13 mouse cellular contexts compared by ENCODE assay signal in genomic region chr2:127079881-127080590, GRCm38 (mm10). TPM values are rescaled to one million over a fixed set of nuclear protein-coding genes. Genes with fewer than 3 reads are reported as not detected.
DNase-seq lines count a peak whose midpoint lies in the region; ATAC-seq and TF ChIP-seq lines count a peak whose summit lies in the region.
"Had no signal": no experiment of that assay in that cellular context is flagged by ENCODE, and none has a peak within 500 bp of the region (broad histone marks: within the 10 kb centered on the region; RNA-seq: fewer than 3 reads in every experiment).

No protein-coding gene starts in this region.

- H3K27me3 ChIP-seq in kidney, embryonic 16.5 days (ENCODE audit: insufficient read depth, low read length): no peaks in the 10 kb centered on the region
- H3K27me3 ChIP-seq: heart, embryonic 12.5 days; neural tube, embryonic 13.5 days had no signal

- peak overlapping the region; percentile 34 for H3K4me3 ChIP-seq in gastrocnemius, adult 2 months
- H3K4me3 ChIP-seq in bone marrow, adult 2 months (replicated peaks; ENCODE audit: control insufficient read depth, low read depth, low read length): no peak overlapping the region
- H3K4me3 ChIP-seq in kidney, embryonic 16.5 days (ENCODE audit: low read length): no peak overlapping the region
- H3K4me3 ChIP-seq: heart, embryonic 12.5 days; neural tube, embryonic 13.5 days had no signal

- H3K9me3 ChIP-seq in kidney, embryonic 16.5 days (ENCODE audit: low read length): no peaks in the 10 kb centered on the region
- H3K9me3 ChIP-seq: heart, embryonic 12.5 days; neural tube, embryonic 13.5 days had no signal

- WGBS in bone marrow, adult 2 months: 42% methylated on average over 11 of the region's 11 CpGs
- WGBS in kidney, embryonic 16.5 days: 83% methylated on average over 11 of the region's 11 CpGs

- no peak overlapping the region for H3K9ac ChIP-seq in kidney, embryonic 16.5 days (replicated peaks; ENCODE audit: low read length)
- H3K9ac ChIP-seq: heart, embryonic 12.5 days; neural tube, embryonic 13.5 days had no signal

- H3K4me1 ChIP-seq in bone marrow, adult 2 months (ENCODE audit: control insufficient read depth, insufficient read depth, low read length): peaks cover 2% of the 10 kb centered on the region; the same call in 1 of the 2 replicates
- H3K4me1 ChIP-seq in kidney, embryonic 16.5 days (ENCODE audit: insufficient read depth, low read length): no peaks in the 10 kb centered on the region
- H3K4me1 ChIP-seq: heart, embryonic 12.5 days; neural tube, embryonic 13.5 days had no signal

- H3K4me2 ChIP-seq in kidney, embryonic 16.5 days (replicated peaks; ENCODE audit: low read depth, low read length): no peak overlapping the region
- H3K4me2 ChIP-seq: heart, embryonic 12.5 days; neural tube, embryonic 13.5 days had no signal

- peak; percentile 90 for ATAC-seq in kidney, embryonic 16.5 days (ENCODE audit: low FRiP score, low TSS enrichment)
- ATAC-seq: forebrain, embryonic 16.5 days had no signal

- intact Hi-C loops in gastrocnemius, adult 2 months (cut with DNase I): no loop called here

- no peaks in the 10 kb centered on the region for H3K36me3 ChIP-seq in kidney, embryonic 16.5 days (ENCODE audit: insufficient read depth, low read length)
- H3K36me3 ChIP-seq: neural tube, embryonic 13.5 days had no signal

- no peak for TF ChIP-seq CTCF in gastrocnemius, adult 2 months (IDR thresholded peaks at IDR 0.05)
- no peak for TF ChIP-seq CTCF in bone marrow, adult 2 months (IDR thresholded peaks at IDR 0.05; ENCODE audit: control insufficient read depth, insufficient read depth, low read length)

- DNase-seq in gastrocnemius, adult 2 months: no peak
- DNase-seq in gastrocnemius, adult 18-20 months (ENCODE audit: low spot score): no peak
- DNase-seq in lung, postnatal 36 days: peak; percentile 46
- no peak for DNase-seq in ovary, adult 18-20 months (ENCODE audit: low spot score)
- no peak for DNase-seq in embryo, embryonic 11 days
- no peak for DNase-seq in spleen, postnatal 14 days (ENCODE audit: low spot score in 2 of 2)
- DNase-seq: cerebellum, adult 11 months; right cerebral cortex, postnatal 25 days had no signal

- peak overlapping the region; percentile 51 for H3K27ac ChIP-seq in gastrocnemius, adult 2 months
- peak overlapping the region; percentile 61 for H3K27ac ChIP-seq in bone marrow, adult 2 months (ENCODE audit: control insufficient read depth, insufficient read depth, low read depth, low read length, poor library complexity)
- peak overlapping the region; percentile 63 for H3K27ac ChIP-seq in kidney, embryonic 16.5 days (ENCODE audit: low read length)
- H3K27ac ChIP-seq: neural tube, embryonic 13.5 days had no signal

- TF ChIP-seq POLR2A in bone marrow, adult 2 months (IDR thresholded peaks at IDR 0.05; ENCODE audit: borderline replicate concordance, control insufficient read depth, low read depth, low read length): no peak

RNA-seq across cellular contexts. Expression of gene Blvra, which starts 9.6 kb away (rescaled TPM):
- total RNA-seq in gastrocnemius, adult 2 months (2021): 10 to 100 TPM; 11.7 to 12.3 TPM
- total RNA-seq in gastrocnemius, adult 18-20 months (2021): 10 to 100 TPM; 12.8 to 13.4 TPM
- 36.1 and 44.3 TPM in 2 replicates for polyA plus RNA-seq in bone marrow, adult 2 months (2011; ENCODE audit: insufficient read depth, insufficient read length, low replicate concordance, missing spikeins)
- 47.4 and 51.5 TPM in 2 replicates for polyA plus RNA-seq in kidney, embryonic 16.5 days (2015; fragmentation: Nextera tagmentation; extraction: Ambion mirVana)

RNA-seq across cellular contexts. Expression of gene Ncaph, which starts 53.7 kb away (rescaled TPM):
- 1 to 10 TPM in 1 of 2 experiments, under 1 TPM in 1; 0.75 to 1.4 TPM for total RNA-seq in gastrocnemius, adult 2 months (2021)
- total RNA-seq in gastrocnemius, adult 18-20 months (2021): under 1 TPM; 0.50 to 0.66 TPM
- 36.2 and 41.6 TPM in 2 replicates for polyA plus RNA-seq in bone marrow, adult 2 months (2011; ENCODE audit: insufficient read depth, insufficient read length, low replicate concordance, missing spikeins)
- 91.5 and 96.6 TPM in 2 replicates for polyA plus RNA-seq in kidney, embryonic 16.5 days (2015; fragmentation: Nextera tagmentation; extraction: Ambion mirVana)
